Mouse (Mus musculus) lung, embryonic 15.5 days (tissue): Measurements from ENCODE around the gene Ctrl. TPM values are rescaled to one million over a fixed set of nuclear protein-coding genes. Genes with fewer than 3 reads are reported as not detected.

Source experiments
- ATAC-seq: fragments of 200-750 bp; cut with Nextera tagmentation; 2 replicates; pipeline ENCODE4 v1.8.0; 2017; ENCODE audit warnings: moderate number of reproducible peaks, borderline replicate concordance; ENCODE audit not compliant: low FRiP score, low TSS enrichment; ENCODE audit errors: extremely low read depth
- H3K27ac ChIP-seq: fragments of 300-500 bp; sonication (generic); 2 replicates; pipeline ENCODE4 v1.5.1; 2015; ENCODE audit warnings: moderate library complexity, mild to moderate bottlenecking, inconsistent platforms
- H3K27me3 ChIP-seq: fragments of 300-500 bp; sonication (generic); 2 replicates; pipeline ENCODE4 v1.6.1; 2015; ENCODE audit warnings: inconsistent platforms
- H3K36me3 ChIP-seq: fragments of 300-500 bp; sonication (generic); 2 replicates; pipeline ENCODE4 v1.6.1; 2015; ENCODE audit warnings: inconsistent platforms
- H3K4me1 ChIP-seq: fragments of 300-500 bp; sonication (generic); 2 replicates; pipeline ENCODE4 v1.6.1; 2015; ENCODE audit warnings: inconsistent platforms
- H3K4me2 ChIP-seq: fragments of 300-500 bp; sonication (generic); 2 replicates; pipeline ENCODE4 v1.6.1; 2015; ENCODE audit warnings: inconsistent platforms, mild to moderate bottlenecking, moderate library complexity
- H3K4me3 ChIP-seq: fragments of 300-500 bp; sonication (generic); 2 replicates; pipeline ENCODE4 v1.5.1; 2015; ENCODE audit warnings: mild to moderate bottlenecking, inconsistent platforms
- H3K9ac ChIP-seq: fragments of 300-500 bp; sonication (generic); 2 replicates; pipeline ENCODE4 v1.6.1; 2015; ENCODE audit warnings: inconsistent platforms
- H3K9me3 ChIP-seq: fragments of 300-500 bp; sonication (generic); 2 replicates; pipeline ENCODE4 v1.6.1; 2016; ENCODE audit warnings: inconsistent platforms
- WGBS: fragments of 180-500 bp; shearing (Covaris S2); methylation state at CpG from one replicate; pipeline ENCODE4 v1.1.7; 2015; 5-methylcytosine and 5-hydroxymethylcytosine counted together
- polyA plus RNA-seq: library from polyadenylated mRNA; unstranded; fragments of >200 nt; fragmentation: Nextera tagmentation; extraction: Ambion mirVana; gene quantifications from 2 replicates; pipeline ENCODE4 v1.2.1, GENCODE M21; 2015

The Ctrl gene
- polyA plus RNA-seq, 1 experiment from 2014 or later, result 0.86 TPM

DNA sequence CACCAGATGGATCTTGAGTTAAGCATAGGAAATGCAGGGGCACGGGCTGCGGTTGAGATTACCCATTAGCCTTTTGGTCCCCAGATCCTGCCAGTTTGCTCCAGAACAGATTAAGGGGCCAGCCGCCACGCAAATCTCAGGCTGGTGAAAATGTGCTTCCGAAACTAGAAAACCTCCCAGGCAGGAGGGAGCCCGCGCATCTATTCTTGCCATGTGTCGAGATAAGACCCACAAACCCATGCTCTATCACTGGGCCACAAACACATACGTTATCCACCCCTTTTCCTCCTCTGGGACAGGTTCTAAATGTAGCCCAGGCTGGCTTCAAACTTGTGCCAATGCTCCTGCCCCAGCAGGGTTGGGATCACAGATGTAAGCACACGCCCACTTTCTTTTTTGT, 27.9 kb upstream of the Ctrl start:
- ATAC-seq, result no peak
- Histone ChIP-seq H3K4me1 (peaks cover 25% of the 10 kb centered on the region), H3K9ac (no peak overlapping the region), H3K27ac (no peak overlapping the region), H3K36me3 (peaks cover 16% of the 10 kb centered on the region), H3K4me3 (no peak overlapping the region), H3K9me3 (no peaks in the 10 kb centered on the region), H3K4me2 (no peak overlapping the region), H3K27me3 (no peaks in the 10 kb centered on the region)
- WGBS, result 83% methylated on average over 10 of the region's 10 CpGs

DNA sequence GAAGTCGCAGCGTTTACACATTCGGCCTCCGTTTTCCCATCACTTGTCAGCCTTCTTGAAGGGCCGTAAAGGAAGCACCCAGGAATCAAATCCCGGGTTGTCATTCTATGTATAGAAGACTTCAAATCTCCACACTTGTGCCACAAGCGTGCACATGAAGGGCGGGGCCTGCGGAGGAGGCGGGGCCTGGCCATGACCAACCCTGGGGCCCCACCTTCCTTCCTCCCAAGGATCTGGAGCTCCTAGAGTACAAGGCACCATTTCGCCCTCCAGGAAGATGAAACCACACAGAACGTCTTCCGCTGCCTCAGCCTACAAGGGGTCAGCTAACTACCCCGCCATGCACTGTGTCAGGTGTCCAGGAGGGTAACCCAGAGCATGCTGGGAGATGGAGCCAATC, 27.4 kb upstream of the Ctrl start:
- H3K4me1 ChIP-seq, result peaks cover 21% of the 10 kb centered on the region
- 79% methylated on average over 14 of the region's 14 CpGs for WGBS
- ATAC-seq, result no peak

DNA sequence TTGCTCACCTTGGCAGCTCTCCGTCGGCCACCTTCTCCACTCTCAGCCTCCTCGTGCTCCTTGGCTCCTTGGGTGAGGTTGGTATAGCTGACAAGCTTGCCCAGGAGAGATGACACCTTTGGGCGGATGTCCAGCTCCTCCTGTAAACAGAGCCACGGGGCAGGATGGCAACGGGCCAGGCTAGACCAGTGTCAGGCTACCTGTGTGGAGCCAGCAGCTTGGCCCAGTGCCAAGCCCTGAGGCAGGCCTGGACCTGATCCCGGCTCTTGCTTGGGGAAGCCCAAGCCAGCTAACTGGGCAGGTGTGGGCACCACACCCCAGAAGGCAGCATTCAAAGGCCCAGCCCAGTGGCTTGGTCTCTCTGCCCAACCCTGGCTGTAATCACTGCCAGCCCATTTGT, 25.7 kb upstream of the Ctrl start:
- H3K4me2 ChIP-seq, result no peak overlapping the region
- H3K9me3 ChIP-seq, result no peaks in the 10 kb centered on the region
- H3K9ac ChIP-seq, result no peak overlapping the region
- H3K36me3 ChIP-seq, result peaks cover 26% of the 10 kb centered on the region
- no peaks in the 10 kb centered on the region for H3K27me3 ChIP-seq
- H3K27ac ChIP-seq, result no peak overlapping the region
- peaks cover 11% of the 10 kb centered on the region for H3K4me1 ChIP-seq
- no peak overlapping the region for H3K4me3 ChIP-seq
- peak; percentile 35; the same call in 1 of the 2 replicates for ATAC-seq
- 63% methylated on average over 7 of the region's 7 CpGs for WGBS

More for the DNA sequence above, 27.4 kb upstream of the Ctrl start:
- peaks cover 18% of the 10 kb centered on the region for H3K36me3 ChIP-seq
- no peaks in the 10 kb centered on the region for H3K27me3 ChIP-seq
- H3K9ac ChIP-seq, result no peak overlapping the region
- H3K27ac ChIP-seq, result no peak overlapping the region
- no peak overlapping the region for H3K4me3 ChIP-seq
- H3K4me2 ChIP-seq, result no peak overlapping the region
- H3K9me3 ChIP-seq, result no peaks in the 10 kb centered on the region

DNA sequence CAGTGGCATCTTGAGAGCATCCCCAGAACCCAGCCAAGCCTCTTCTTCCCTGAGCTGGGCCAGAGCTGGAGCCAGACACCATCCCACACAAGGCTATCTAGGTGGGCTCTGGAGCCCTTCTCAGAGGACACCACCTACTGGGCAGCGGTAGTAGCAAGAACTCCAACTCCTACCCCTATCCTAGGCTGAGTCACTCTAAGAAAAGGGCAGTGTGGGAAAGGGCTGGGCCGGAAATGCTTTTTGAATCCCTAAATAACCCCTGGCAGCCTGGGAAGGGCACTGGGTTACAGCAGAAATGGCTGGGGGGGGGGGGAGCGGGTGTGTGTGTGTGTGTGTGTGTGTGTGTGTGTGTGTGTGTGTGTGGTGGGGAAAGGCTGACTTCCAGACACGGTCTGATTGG, 24.2 kb upstream of the Ctrl start:
- no peak overlapping the region for H3K4me3 ChIP-seq
- H3K4me2 ChIP-seq, result no peak overlapping the region
- H3K9ac ChIP-seq, result no peak overlapping the region
- no peaks in the 10 kb centered on the region for H3K9me3 ChIP-seq
- no peak for ATAC-seq
- H3K27me3 ChIP-seq, result no peaks in the 10 kb centered on the region
- peaks cover 40% of the 10 kb centered on the region for H3K36me3 ChIP-seq
- H3K27ac ChIP-seq, result no peak overlapping the region
- WGBS, result 68% methylated on average over 3 of the region's 4 CpGs
- peaks cover 4% of the 10 kb centered on the region; the same call in 1 of the 2 replicates for H3K4me1 ChIP-seq

DNA sequence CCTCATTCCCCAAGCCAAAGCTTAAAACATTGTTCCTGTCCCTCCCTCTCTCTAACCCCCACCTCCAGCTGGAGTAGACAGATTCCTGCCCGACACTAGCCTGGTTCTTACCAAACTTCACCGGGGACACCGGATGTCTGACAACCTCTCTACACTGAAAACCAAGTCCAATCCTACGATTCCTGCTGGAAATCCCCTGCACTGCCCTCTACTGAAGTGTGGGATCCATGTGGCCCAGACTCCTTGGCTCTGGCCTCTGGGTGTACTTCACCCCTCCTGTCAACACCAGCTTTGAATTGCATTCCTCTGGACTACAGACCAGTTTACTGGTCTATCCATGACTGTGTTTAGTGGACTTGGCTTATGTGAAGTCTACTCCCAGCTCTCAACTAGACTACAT, 22.9 kb upstream of the Ctrl start:
- 92% methylated on average over 4 of the region's 4 CpGs for WGBS
- H3K36me3 ChIP-seq, result peaks cover 43% of the 10 kb centered on the region

DNA sequence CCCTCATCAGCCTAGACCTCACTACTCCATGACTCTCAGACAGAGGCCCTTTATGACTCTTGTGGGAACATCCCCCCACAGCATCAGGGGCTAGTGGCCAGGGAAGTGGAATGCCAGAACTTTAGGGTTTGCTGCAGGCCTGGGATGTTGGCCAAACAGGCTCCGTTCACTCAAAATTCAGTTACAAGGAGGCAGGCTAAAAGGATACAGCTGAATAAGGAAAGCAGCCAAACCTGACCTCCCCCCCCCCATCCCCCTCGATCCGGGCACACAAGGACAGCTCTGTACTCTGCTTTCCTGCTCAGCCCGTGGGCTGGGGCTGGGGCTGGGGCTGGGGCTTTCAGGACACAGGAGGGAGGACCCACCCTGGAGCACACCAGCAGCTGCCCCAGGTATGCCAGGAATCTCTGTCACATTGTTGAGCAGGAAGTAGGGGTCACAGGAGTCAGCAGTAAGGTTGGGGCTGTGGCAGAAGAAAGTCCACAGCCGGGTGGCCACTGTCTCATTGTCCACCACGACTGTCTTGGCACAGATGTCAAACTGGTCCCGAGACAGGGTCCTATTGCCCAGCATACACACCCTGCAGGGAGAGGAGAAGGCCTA, 17.5 kb upstream of the Ctrl start:
- no peak for ATAC-seq
- Histone ChIP-seq H3K9me3 (no peaks in the 10 kb centered on the region), H3K36me3 (peaks cover 73% of the 10 kb centered on the region), H3K4me1 (peaks cover 16% of the 10 kb centered on the region), H3K9ac (no peak overlapping the region), H3K4me3 (no peak overlapping the region), H3K27me3 (no peaks in the 10 kb centered on the region), H3K4me2 (no peak overlapping the region), H3K27ac (peak overlapping the region; percentile 35; the same call in 1 of the 2 replicates)
- WGBS, result 31% methylated on average over 7 of the region's 7 CpGs

More for the DNA sequence above, 22.9 kb upstream of the Ctrl start:
- H3K9me3 ChIP-seq, result no peaks in the 10 kb centered on the region
- ATAC-seq, result no peak
- peaks cover 4% of the 10 kb centered on the region; the same call in 1 of the 2 replicates for H3K4me1 ChIP-seq
- H3K9ac ChIP-seq, result no peak overlapping the region
- H3K27ac ChIP-seq, result no peak overlapping the region
- no peak overlapping the region for H3K4me2 ChIP-seq
- H3K4me3 ChIP-seq, result no peak overlapping the region
- no peaks in the 10 kb centered on the region for H3K27me3 ChIP-seq

DNA sequence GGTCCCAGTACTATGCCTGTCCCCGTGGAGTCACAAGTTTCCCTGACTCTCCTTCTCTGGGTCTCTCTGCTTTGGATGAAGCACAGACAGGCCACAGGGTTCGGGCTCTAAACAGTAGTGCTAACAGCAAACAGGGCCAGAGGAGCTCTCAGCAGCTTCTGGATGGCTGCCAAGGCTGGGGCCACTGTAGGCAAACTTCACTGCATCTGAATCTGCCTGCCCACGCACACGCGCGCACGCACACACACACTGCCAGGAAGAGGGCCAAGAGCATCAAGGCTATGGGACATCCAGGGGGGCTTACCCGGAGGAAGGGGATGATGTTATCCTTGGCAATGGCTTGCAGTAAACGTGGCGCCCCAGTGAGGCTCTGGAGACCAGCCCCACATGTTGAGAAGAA, 15.7 kb upstream of the Ctrl start:
- no peak overlapping the region for H3K9ac ChIP-seq
- H3K27ac ChIP-seq, result no peak overlapping the region
- H3K9me3 ChIP-seq, result no peaks in the 10 kb centered on the region
- peaks cover 82% of the 10 kb centered on the region for H3K36me3 ChIP-seq
- 53% methylated on average over 10 of the region's 10 CpGs for WGBS
- peaks cover 16% of the 10 kb centered on the region for H3K4me1 ChIP-seq
- no peak overlapping the region for H3K4me2 ChIP-seq
- no peaks in the 10 kb centered on the region for H3K27me3 ChIP-seq
- H3K4me3 ChIP-seq, result no peak overlapping the region
- ATAC-seq, result no peak

DNA sequence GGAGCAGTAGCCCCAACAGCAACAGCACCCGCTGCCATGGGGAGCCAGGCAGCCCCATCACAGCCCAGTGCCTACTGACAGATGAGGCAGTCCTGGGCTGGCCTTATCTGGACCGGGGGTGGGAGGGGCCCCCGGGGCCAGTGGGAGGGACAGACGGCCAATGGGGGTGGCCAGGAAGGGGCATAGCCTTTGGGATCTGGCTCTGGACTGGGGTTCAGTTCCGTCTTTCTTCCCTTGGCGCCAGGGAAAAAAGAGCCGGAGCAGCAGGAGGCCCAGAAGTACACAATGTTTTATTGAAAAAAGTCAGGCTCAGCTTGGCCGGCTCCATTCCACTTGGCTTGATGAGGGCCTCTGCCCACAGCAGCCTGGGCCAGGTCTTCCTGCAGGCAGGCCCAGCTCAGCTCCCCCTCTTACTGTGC, 9.7 kb upstream of the Ctrl start, which contains the start of gene Lcat:
TSS of gene Lcat (minus strand) at position 62 of the 419 bp plus-strand sequence.
- H3K4me1 ChIP-seq, result peaks cover 3% of the 10 kb centered on the region; the same call in 1 of the 2 replicates
- ATAC-seq, result no peak
- H3K27ac ChIP-seq, result no peak within 1 kb of the TSS
- 72% methylated on average over 8 of the region's 8 CpGs for WGBS
- H3K9me3 ChIP-seq, result no peaks in the 10 kb centered on the region
- H3K36me3 ChIP-seq, result peaks cover 57% of the 10 kb centered on the region
- H3K9ac ChIP-seq, result no peak within 1 kb of the TSS
- no peak within 1 kb of the TSS for H3K4me3 ChIP-seq
- no peaks in the 10 kb centered on the region for H3K27me3 ChIP-seq
- no peak within 1 kb of the TSS for H3K4me2 ChIP-seq

DNA sequence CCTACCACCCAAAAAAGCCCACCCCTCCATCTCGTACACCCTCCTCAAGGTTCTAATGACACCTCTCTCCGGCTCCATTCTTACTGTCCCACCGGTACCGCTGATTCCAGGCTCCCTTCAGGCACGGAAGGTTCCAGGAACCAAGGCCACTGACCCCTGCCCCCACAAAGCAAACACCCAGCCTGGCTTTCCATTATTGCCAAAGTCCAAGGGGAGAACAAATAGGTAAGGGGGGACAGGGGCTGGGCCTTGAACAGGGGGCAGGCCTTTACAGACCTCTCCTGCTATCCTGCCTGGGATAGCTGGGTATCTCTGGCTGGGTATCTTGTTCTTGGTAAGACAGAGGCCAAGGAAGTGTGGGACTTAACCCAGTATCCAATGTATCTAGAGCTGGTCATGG, 8.9 kb upstream of the Ctrl start:
- WGBS, result 86% methylated on average over 5 of the region's 5 CpGs
- H3K4me1 ChIP-seq, result peaks cover 7% of the 10 kb centered on the region
- no peaks in the 10 kb centered on the region for H3K9me3 ChIP-seq
- no peaks in the 10 kb centered on the region for H3K27me3 ChIP-seq
- ATAC-seq, result no peak
- H3K27ac ChIP-seq, result no peak overlapping the region
- no peak overlapping the region for H3K4me2 ChIP-seq
- no peak overlapping the region for H3K9ac ChIP-seq
- H3K4me3 ChIP-seq, result no peak overlapping the region
- H3K36me3 ChIP-seq, result peaks cover 53% of the 10 kb centered on the region

DNA sequence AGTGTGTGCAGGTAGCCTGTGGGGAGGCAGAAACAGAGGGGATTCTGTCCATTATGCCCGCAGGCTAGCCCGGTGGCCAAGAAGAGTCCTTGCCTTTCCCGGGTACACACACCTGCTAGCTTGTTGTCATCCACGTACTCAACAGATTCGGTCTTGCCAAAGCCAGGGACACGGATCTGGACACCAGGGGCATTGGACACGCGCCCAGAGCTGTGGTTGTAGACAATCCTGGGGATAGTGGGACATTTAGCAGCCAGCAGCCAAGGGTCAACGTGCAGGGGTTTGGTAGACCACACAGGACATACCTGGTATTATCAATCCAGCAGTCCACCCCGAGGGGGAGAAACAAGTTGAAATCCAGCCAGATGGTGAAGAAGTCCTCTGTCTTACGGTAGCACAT, 8.4 kb upstream of the Ctrl start:
- 92% methylated on average over 11 of the region's 11 CpGs for WGBS
- peaks cover 48% of the 10 kb centered on the region for H3K36me3 ChIP-seq
- H3K4me3 ChIP-seq, result no peak overlapping the region
- no peaks in the 10 kb centered on the region for H3K9me3 ChIP-seq
- H3K4me2 ChIP-seq, result no peak overlapping the region
- H3K27ac ChIP-seq, result no peak overlapping the region
- no peak overlapping the region for H3K9ac ChIP-seq
- H3K4me1 ChIP-seq, result peaks cover 7% of the 10 kb centered on the region
- ATAC-seq, result no peak
- no peaks in the 10 kb centered on the region for H3K27me3 ChIP-seq

DNA sequence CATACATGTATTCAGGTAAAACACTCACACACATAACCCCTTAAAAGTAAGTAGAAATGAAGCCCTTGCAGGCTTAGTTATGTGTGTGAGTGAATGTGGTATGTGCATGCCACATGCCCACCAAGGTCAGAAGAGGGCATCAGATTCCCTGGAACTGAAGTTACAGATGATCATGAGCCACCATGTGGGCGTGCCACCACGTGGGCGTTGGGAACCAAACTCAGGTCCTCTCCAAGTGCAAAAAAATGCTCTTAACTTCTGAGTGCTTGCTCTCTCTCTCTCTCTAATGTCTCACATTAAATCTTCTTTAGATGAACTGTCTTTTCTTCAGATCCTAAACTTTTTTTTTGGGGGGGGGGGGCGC, 4.6 kb upstream of the Ctrl start, which contains the start of gene Psmb10:
TSS of gene Psmb10 (minus strand) at position 139 of the 364 bp plus-strand sequence.
- no peaks in the 10 kb centered on the region for H3K9me3 ChIP-seq
- H3K27me3 ChIP-seq, result no peaks in the 10 kb centered on the region
- ATAC-seq, result no peak
- H3K9ac ChIP-seq, result peak within 1 kb of the TSS; percentile 74
- peaks cover 16% of the 10 kb centered on the region for H3K4me1 ChIP-seq
- WGBS, result 19% methylated on average over 4 of the region's 4 CpGs
- peak within 1 kb of the TSS; percentile 91 for H3K4me3 ChIP-seq
- peaks cover 11% of the 10 kb centered on the region for H3K36me3 ChIP-seq
- H3K4me2 ChIP-seq, result peak within 1 kb of the TSS; percentile 95
- H3K27ac ChIP-seq, result peak within 1 kb of the TSS; percentile 88

DNA sequence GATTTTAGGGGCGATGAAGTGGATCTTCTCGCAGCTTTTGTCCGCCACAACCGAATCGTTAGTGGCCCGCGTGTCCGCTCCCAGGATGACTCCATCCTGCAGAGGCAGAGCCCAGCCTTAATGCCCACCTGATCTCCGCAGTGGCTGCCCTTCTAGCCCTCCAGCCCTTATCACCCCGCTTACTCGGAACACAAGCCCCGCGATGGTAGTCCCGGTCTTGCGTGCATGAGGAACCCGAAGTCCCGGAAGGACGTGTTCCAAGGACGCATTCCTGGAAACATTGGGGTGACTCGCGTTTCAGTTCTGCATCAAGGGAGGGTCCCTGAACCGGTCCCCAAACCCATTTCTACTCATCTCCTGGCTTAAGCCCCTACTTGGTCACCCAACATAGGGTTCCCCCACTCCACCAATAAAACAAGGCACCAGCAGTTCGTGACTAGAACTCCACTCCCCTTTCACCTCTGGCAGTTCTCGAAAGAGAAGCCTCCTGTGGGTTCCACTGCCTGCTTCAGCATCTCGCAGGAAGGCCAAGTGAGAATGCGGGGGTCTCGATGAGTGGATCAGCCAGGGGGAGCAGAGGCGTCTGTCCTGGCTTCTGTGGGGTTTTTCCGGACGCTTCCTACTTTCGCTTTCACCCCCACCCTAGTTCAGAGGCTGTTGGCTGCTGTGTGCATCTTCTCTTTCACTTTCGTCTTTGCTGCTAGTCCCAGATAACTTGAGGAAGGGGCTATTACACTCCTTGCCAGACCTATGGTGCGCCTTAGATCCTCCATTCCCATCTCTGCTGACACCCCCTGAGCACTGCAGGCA, 4.0 kb upstream of the Ctrl start:
- Histone ChIP-seq H3K4me1 (peaks cover 16% of the 10 kb centered on the region), H3K4me2 (peak overlapping the region; percentile 95), H3K27ac (peak overlapping the region; percentile 88), H3K9me3 (no peaks in the 10 kb centered on the region), H3K27me3 (no peaks in the 10 kb centered on the region), H3K4me3 (peak overlapping the region; percentile 91), H3K36me3 (0 out of 2 replicates have a peak, but pooled peaks cover 6% of the 10 kb centered on the region), H3K9ac (peak overlapping the region; percentile 74)
- 0 out of 2 replicates have a peak, but pooled peaks have one; percentile 9 for ATAC-seq
- under 1% methylated on average over 33 of the region's 33 CpGs for WGBS
